Mouse (Mus musculus) gastrocnemius, postnatal 4 days (tissue): ENCODE data around the gene Irak4. TPM values are rescaled to one million over a fixed set of nuclear protein-coding genes. Genes with fewer than 3 reads are reported as not detected.

Experiments
- DNase-seq, 2 experiments: peaks; one replicate each; pipeline ENCODE4 v3.0.0; 2021 to 2022; ENCODE audit warnings: low spot score in 2 of 2, mixed read lengths in 2 of 2
- total RNA-seq, 2 experiments: library from RNA; stranded (reverse); gene quantifications; 2 replicates each; pipeline ENCODE4 v1.2.3; 2021

Gene Irak4
- total RNA-seq, 2 experiments from 2014 or later = 6.1 to 6.5 TPM

DNA sequence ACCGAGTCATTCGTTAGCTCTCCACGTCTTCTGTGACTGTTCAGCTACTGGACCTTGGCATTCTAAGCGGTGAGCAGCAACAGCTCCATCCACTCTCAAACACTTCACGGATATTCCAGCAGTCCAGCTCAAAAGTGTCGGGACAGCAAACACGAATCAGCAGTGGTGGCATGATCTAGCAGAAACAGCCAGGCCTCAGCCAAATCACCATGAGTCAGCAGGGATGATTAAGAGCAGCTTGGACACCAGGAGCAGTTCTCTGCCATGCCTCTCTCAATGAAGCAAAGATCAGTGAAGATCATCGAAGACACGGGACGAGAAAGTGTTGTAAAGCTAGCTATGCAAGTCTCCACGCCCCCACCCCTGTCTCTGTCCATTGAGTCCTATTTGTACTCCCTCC, 72.6 kb downstream of the Irak4 start:
- DNase-seq = no peak

- DNase-seq = no peak
Observed at GRCm38 (mm10) chr15:94620909-94621308, 77.5 kb downstream of the Irak4 start.

DNA sequence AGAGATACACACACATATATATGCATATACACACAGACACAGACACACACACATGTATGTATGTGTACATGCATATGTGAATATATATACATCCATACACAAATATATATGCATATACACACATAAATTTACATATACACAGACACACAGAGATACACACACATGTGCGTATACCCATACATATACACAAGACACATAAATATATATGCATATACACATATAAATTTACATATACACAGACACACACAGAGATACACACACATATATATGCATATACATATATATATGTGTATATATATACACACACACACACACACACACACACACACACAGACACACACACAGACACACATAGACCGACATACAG, 85.0 kb downstream of the Irak4 start:
- no peak for DNase-seq

GRCm38 (mm10) chr15:94628830-94629601, 85.6 kb downstream of the Irak4 start, which contains the start of gene Tmem117:
Gene Tmem117, plus strand, starts transcription at chr15:94629232.
- peak; percentile 24 to 41 for DNase-seq

- DNase-seq = no peak
Observed at GRCm38 (mm10) chr15:94630553-94630952, 87.1 kb downstream of the Irak4 start.

Other genes starting within 250 kb of the Irak4 start
- gene Adamts20, start 78.2 kb upstream of the Irak4 start, total RNA-seq = 10 to 100 TPM; 21.6 to 28.1 TPM
- 1 to 10 TPM; 3.3 to 4.8 TPM for gene Pus7l, start 96 bp upstream of the Irak4 start, total RNA-seq
- 10 to 100 TPM; 27.0 to 34.9 TPM for gene Twf1, start 46.2 kb downstream of the Irak4 start, total RNA-seq
- 10 to 100 TPM; 28.0 to 29.7 TPM for gene Tmem117, start 85.6 kb downstream of the Irak4 start, total RNA-seq